Mouse (Mus musculus) gonadal fat pad, adult 2 months (tissue): ENCODE data around the gene Cfap54. TPM values are rescaled to one million over a fixed set of nuclear protein-coding genes. Genes with fewer than 3 reads are reported as not detected.

Experiments
- DNase-seq: peaks from one replicate; pipeline ENCODE4 v3.0.0-alpha.2; 2012; ENCODE audit warnings: low read depth
- polyA plus RNA-seq: library from polyadenylated mRNA; depleted of rRNA; stranded (reverse); fragments of >200 nt; gene quantifications from 2 replicates; pipeline ENCODE4 v1.2.3, GENCODE M21; 2012

Cfap54 gene
- polyA plus RNA-seq, 1 experiment = 2.9 TPM

DNA sequence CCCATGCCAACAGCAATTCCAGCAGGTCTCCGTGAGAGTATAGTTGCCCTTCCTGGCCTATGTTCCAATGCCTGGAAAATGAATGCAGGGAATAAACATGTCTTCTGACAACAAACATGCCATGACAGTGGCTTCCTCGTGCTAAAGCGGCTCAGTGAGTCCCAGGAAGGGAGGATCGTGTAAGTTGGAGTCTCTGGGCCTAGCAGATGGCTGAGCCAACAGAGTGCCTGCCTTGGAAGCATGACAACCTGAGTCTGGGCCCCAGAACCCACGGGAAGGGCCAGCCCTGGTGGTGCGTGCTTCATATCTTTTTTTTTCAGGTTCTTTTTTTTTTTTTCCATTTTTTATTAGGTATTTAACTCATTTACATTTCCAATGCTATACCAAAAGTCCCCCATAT lies 27.6 kb downstream of the Cfap54 start:
- DNase-seq = no peak

DNA sequence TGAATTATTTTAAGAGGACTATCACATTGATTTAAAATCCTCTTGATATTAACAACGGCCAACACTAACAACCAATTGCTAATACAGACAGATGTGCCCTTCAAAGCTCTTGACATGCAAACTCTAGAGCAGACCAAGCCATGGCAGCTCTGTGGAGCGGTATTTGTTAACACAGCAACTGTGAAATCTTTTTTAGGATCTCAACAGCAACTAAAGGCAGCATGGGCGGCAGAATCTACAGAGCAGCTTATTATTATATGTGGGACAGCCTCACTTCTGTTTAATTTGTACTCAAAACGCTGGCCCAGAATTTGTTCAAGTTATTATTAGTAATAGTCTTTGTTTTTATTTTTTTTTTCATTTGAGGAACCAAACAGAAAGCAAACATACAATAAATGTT lies 28.1 kb downstream of the Cfap54 start:
- DNase-seq = no peak

DNA sequence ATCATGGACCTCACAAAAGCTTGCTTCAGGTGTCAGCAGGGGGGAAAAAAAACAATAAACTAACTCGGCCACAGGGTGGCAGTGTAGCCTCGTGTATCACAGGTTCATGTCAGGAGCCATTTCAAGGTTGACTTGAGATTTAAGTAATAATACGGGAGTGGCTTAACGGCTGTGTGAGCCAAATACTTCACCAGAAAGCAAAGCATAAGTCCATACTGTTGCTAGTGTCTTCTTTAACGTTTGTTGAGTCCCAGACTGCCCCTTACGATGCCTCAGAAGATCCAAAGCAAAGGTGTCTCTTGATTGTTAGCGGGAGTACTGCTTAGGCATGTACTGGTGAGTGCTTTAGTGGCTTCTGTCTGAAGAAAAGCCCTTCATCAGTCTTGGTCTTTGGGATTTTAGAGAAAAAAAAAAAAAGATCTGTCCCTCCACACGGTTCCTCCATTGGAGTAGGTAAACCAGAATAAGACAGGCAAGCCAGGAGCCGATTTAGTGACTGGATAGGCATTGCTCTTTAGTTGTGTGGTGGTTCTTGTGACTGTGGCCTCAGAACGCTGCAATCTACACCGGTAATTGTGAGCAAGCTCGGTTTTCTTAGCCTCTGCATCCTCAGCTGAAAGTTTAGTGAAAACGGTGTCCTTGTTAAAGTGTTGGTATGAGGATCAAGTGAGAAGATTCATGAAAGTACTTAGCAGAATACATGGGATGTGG lies 30.2 kb downstream of the Cfap54 start:
- peak; percentile 22 for DNase-seq

DNA sequence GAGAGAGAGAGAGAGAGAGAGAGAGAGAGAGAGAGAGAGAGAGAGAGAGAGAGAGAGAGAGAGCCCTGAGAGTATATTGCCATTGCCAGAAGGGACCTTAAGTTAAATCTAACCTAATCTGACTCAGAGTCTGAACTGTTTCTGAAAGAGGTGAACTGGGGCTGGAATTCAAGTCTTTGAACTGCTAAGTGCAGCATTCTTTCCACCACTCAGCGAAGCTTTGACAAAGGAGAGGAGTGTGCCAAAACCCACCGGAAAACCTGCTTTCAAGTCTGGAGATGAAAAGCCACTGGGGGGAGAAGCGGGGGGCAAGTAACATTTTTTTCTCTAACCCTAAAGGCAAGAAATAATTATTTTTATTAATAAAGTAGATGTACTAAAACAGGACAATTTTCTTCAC lies 30.8 kb downstream of the Cfap54 start:
- DNase-seq = no peak

DNA sequence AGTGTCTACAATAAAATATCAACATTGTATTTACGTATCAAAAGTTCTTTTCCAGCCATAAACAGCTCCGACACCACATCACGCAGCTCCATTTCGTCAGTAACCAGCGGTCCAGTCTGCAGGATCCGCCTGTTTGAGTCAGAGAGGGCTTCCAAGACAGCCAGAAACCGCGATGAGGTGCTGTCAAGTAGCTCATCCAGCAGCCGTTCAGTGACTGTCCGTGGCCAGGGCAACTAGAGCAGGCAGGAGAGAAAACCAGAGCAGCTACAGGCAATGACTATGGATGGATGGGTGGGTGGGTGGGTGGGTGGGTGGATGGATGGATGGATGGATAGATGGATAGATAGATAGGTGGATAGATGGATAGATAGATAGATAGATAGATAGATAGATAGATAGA lies 38.2 kb downstream of the Cfap54 start:
- no peak for DNase-seq

DNA sequence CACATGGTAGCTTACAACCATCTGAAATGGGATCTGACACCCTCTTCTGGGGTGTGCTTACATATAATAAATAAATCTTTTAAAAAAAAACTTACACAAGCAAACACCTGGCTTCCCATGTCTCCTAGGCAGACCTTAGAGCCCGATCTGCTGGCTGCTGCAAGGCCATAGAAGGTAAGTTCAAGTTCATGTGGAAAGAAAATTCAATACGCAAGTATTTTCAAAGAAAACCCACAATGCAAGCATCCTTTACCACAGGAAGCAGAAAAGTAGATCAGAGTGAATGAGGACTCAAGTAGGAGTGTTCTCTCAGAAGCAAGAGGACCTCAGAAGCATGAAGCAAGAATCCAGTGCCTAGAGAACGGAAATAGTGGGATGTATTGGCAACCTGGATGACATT lies 39.6 kb downstream of the Cfap54 start:
- DNase-seq = no peak

DNA sequence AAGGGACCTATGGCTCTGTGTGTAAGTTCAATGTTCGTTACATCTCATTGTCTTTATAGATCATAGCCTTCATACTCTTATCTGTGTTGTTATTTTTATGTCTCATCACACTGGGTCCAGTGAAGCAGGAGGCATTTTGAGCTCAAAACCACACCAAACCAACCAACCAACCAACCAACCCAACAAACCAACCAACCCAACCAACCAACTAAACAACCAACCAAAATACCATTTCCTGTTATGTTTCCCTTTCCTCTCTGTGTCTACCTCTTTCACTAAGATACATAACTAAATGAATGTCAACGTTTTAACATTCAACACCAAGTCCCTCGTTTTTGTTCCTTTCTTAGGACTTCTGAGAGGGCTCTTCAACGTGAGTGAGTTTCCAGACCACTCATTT lies 40.0 kb downstream of the Cfap54 start:
- no peak for DNase-seq

DNA sequence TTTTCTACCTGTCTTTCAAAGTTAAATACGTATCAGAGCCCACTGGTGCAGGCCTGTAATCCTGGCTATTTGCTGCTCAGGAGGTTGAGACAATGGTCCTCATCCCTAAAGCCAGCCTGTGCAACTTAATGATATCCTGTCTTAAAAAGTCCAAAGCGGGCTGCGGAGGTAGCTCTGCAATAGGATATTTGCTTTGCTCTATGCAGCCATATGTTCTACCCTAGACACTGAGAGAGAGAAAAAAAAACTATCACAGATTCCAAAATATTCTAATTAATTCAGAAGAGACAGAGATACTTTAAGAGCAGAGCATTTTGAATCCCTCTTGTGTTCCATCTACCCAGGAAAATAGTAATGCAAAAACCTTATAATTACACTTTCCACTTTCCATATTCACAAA lies 44.9 kb downstream of the Cfap54 start:
- DNase-seq = no peak

DNA sequence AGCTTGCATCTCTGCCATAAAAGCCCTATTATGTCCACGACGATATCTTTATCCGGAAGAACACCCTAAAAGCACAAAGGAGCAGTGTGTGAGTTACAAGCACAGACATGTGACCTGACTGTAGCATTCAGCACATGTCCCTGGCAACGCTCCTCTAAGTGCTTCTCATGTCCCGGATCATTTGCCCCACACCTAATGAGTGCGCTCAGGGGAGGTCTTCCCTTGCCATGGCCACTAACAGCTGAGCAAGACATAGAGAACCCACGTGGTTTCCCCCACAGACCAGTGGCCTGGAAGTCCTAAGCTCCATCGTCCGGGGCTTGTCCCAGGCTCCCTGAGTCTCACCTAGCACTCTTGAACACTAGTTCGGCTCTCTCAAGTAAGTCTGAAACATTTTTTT lies 45.9 kb downstream of the Cfap54 start:
- no peak for DNase-seq

DNA sequence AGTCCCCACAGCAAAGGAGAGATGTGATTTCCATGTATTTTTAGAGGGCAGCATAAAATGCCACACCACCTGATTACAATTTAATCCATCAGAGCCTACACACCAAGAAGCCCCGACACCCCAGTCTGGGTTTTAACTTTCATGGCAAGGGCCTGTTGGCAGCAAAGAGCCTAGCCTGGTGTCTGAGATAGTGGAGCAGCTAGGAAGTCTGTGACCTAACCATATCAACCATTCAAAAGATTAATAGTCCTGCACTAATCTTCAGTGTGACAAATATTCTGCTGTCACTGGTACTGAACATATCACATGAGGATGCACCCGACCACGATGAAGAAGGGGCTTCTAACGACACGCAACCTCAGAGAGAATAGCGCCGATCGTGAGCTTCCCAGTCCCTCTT lies 58.1 kb downstream of the Cfap54 start:
- no peak for DNase-seq

DNA sequence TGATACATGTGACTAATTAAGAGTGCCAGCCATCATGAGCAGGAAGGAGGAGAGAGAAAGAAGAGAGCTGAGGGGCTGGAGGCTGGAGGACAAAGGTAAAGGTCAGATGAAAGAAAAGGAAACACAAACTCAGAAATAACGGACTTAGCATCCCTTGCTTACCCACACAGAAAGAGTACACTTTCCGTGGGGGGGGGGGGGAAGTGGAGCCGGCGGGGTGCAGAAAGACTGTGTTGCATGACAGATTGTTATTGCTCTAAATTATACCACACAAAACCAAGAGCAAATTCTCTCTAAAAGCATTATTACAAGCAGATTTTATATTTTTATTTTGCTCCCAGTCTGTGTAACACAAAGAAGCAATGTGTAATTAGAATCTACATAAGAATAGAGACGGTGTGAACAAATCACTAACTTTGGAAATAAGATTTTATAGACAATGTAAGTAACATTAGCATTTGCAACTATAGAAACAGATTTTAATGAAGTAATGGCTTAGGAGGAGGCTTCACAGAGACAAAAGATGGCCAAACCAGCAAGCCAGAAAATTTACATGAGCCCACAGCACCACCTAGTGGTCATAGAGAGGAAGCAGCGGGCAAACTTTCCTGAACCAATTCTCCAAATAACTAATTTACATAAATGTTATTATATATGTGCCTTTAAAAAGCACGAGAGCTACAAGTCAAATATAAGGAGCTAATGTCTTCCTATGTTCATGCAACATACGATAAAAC lies 67.2 kb downstream of the Cfap54 start:
- DNase-seq = no peak

DNA sequence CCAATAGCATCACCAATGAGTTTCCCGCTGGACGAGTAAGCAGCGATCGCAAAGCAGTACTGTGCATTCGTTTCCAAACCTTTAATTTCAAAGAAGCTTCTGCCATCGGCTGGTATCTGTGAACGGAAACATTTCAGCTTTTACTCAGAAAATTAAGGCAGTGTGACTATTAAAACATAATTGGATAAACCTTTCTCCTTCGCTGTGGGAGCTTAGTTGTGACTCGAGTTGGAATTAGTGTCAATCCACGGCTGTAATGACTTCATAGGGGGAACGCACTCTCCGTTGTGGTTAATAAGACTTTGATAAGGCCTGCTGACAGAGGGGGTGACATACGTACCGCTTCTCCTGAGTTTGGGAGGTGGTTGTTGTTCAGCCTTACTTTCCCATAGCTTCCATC lies 70.3 kb downstream of the Cfap54 start:
- DNase-seq = no peak

DNA sequence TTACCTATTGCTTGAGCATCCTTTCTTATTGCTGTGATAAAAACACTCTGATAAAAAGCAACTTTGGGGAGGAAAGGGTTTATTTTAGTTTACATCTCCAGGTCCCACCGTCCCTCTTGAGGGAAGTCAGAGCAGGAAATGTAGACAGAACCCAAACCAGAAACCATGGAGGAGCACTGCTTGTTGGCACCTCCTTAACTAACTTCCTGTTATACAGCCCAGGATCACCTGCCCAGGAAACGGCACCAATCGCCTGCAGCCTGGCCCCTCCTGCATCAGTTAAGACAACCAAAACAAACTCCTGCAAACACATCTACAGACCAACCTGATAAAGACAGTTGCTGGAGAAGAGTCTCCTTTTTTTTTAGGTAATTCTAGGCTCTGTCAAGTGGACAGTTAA lies 74.4 kb downstream of the Cfap54 start:
- DNase-seq = no peak

DNA sequence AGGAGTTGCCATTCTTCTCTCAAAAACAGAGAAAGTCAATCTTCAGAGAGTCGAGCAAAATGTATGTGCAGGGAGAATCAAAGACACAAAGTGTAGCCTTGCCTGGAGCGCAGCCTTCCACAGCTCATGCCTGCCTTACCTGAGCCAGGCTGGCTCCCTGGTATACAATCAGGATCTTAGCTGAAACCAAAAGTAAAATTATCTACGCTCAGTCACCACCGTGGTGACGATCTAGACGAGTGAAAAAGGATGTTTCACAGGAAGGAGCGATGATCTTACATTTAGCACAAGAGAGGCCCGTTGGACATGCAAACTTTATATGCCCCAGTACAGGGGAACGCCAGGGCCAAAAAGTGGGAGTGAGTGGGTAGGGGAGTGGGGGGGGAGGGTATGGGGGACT lies 75.0 kb downstream of the Cfap54 start:
- DNase-seq = no peak

DNA sequence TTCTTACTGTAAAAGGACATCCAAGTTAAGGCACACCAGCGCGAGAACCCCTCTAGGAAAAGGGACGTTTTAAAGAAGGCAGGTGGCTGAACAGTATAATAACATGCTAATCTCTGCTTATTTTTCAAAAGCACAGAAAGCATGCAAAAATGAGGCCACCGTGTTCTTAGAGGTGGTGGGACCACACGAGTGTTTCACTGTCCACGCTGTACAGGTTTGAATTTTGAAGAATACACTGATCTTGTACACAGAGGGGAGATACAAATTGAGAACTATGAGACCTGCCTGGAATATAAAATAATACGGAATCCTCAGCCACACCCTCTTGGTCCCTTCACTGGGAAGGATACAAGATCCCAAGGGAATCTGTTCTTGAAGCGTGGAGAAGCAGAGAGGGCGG lies 82.9 kb downstream of the Cfap54 start:
- DNase-seq = no peak

DNA sequence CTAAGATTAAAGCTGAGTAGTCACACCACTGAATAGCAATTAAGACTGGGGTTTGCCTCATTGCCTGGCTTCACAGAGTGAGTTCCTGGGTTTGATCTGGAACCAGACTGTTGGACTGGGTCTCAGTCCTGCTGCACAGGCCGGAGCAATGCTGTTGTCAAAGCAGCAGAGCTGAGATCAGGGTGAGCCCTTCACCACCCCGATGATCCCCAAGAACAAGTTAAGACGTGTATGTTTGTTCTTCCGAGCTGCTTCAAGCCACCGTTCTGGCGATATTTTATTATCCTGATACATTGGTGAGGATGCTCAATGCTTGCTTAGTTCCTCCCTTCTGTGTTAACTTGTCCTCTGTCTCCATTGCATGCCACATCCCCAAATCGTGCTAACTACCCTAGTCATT lies 86.2 kb downstream of the Cfap54 start:
- DNase-seq = no peak

DNA sequence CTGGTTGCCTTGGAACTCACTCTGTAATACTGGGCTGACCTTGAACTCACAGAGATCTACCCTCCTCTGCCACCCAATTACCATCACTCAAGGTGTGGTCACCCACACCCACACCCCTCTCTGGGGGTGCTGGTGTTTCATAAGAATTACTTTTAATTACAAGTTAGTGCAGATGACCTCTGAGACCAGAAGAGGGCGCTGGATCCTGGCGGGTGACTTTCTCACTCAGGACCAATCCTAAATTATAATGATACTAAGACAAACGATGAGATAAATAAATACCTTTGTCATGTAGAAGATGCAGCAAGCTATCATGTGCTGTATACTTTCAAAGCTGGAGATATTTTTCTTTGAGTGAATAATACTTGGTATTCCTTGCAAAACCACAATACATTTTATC lies 87.1 kb downstream of the Cfap54 start:
- DNase-seq = no peak

DNA sequence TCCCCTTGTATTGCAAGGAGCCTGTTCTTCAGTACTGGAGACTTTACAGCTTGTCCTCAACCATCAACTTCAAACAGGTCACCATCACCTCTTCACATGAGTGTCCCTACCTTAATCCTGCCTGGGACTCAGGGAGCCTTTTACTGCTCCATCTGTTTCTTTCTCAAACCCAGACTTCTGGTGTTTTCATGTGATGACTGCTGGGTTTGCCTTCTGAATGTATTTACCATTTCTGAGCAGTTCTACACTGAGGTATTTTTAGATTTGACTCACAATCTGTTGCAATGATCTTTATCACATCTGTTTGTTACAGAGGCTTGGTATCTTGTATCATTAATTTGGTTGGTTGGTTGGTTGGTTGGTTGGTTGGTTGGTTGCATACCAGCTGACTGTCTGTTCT lies 88.9 kb downstream of the Cfap54 start:
- no peak for DNase-seq

DNA sequence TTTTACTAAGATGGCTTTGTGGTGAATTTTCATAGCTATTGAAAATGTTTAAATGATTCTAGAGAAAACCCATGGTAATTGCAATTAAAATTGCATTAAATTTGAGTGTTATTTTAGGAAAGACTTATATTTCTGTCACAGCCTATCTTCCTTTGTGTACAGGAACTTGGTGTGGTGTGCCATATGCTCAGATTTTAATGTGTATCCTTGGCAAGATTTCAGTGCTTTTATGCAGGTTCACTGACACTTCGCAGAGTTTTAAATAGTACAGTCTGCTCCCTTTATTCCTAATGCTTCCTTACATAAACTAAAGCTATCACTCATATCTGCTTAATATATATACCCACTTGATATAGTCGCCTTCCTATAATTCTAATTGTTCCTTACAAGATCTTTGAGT lies 90.8 kb downstream of the Cfap54 start:
- no peak for DNase-seq

DNA sequence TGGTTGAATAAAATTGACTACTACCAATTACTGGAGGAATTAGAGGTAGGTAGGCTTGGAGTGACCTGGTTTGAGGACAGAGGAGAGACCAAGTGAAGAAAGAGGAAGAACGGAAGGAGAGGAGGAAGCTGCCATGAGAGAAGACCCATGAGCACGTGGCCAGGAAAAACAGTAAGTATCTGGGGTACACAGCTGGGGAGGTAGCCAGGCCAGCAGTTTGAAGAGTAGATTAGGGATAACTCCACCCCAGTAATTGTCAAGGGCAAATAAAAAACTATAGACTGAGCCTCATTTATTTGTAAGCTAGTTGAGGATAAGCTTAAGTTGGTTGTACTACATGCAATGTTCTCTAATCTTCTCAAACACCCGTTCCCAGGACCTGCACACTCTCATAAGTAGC lies 116.3 kb downstream of the Cfap54 start:
- DNase-seq = no peak

DNA sequence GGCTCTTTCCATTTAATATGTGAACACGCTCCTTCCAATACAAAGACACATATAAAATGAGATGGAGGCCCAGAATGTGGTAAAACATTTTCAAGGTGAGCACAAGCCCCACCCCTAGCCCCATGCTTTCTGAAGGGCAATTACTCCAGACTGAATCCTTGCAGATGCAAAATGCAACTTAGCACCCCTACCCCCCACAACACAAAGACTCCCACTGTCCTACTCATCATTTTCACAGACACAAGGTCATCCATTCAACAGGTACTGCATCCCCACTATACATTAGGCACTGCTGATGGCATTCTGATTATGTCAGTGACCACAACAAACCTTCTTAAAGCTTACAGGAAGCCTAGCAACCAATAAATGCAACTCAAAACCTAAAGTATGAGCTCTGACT lies 131.4 kb downstream of the Cfap54 start:
- DNase-seq = no peak

DNA sequence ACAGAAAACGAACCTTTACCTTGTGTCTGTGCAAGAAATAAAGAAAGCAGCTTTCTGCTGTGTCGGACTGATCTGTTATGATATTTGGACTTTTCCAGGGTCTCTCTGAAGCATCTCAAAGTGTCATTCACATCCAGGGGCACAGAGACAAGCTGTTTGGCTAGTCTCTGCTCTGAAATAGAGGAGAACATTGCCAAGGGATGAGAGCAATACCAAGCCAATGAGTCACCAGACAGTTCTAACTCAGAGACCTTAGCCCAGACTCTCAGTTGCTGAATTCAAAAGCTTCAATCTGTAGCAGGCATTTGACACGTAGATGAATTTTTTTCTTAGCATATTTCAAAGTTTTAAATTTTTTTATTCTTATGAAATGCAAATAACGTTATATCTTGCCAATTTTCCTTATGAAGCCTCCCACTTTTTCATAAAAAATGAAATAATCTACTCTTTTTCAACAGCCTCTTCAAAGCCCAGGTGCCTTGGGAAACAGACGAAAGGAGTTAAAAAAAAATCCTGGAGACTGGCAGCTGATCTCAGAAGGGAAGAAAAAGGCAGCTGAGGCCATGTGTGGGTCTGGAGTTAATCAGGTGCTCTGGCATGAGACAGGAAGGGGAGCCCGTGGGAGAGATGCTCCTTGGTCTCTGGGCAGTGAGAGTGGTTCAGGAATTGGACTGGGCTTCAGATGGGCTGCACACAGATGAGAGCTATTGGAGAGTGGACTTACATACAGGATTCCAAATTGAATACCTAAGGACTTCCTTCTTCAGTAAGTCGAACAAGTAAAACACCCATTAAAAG lies 138.4 kb downstream of the Cfap54 start:
- no peak for DNase-seq

DNA sequence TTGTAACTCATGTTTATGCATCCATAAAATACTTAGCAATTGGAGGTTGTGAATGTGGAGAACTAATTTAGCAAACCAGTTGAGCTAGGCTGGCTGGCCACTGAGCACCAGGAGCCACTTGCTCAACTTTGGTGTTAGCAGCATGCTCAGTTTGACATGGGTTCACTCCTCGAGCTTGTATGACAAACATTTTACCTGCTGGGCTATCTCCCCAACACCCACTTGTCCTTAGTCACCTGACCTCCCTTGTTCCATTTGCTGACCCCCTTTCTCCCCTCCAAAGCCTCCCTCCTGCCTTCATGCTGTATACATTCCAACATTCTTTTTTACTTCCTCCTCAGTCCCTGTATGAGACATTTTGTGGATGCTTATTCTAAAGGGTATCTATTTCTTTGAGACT lies 139.8 kb downstream of the Cfap54 start:
- DNase-seq = no peak
